Mouse (Mus musculus) MEL (cell line): ENCODE measurements around the gene Mrpl33.

Experiments
- BHLHE40 ChIP-seq: IDR thresholded peaks from 2 replicates; pipeline ENCODE4 v1.6.1; 2012; ENCODE audit warnings: low read depth, mild to moderate bottlenecking, inconsistent platforms, low read length, improper control_type of control experiment, borderline replicate concordance
- CTCF ChIP-seq, 3 experiments: IDR thresholded peaks in 2 of 3; conservative IDR thresholded peaks in 1 of 3; 2 replicates each; pipeline ENCODE4 v1.5.1; 2011 to 2012; ENCODE audit warnings: low read length in 3 of 3, low read depth in 2 of 3, mild to moderate bottlenecking in 2 of 3, improper control_type of control experiment in 1 of 3, inconsistent platforms in 1 of 3, mixed read lengths in 1 of 3, moderate library complexity in 1 of 3; ENCODE audit not compliant: control insufficient read depth in 1 of 3, insufficient read depth in 1 of 3, poor library complexity in 1 of 3, severe bottlenecking in 1 of 3
- HCFC1 ChIP-seq: IDR thresholded peaks from 2 replicates; pipeline ENCODE4 v1.6.1; 2012; ENCODE audit warnings: low read depth, mild to moderate bottlenecking, inconsistent platforms, low read length, improper control_type of control experiment, moderate library complexity
- POLR2A ChIP-seq, 2 experiments: IDR thresholded peaks; 2 replicates each; pipeline ENCODE4 v1.6.1; 2011 to 2012; ENCODE audit warnings: low read length in 2 of 2, mild to moderate bottlenecking in 2 of 2, control low read depth in 1 of 2, improper control_type of control experiment in 1 of 2, low read depth in 1 of 2, moderate library complexity in 1 of 2; ENCODE audit not compliant: control insufficient read depth in 1 of 2, insufficient read depth in 1 of 2, poor library complexity in 1 of 2
- UBTF ChIP-seq: IDR thresholded peaks from 2 replicates; pipeline ENCODE4 v1.6.1; 2012; ENCODE audit warnings: low read depth, mild to moderate bottlenecking, inconsistent platforms, low read length, improper control_type of control experiment, moderate library complexity, borderline replicate concordance; ENCODE audit not compliant: insufficient read depth
- USF1 ChIP-seq: IDR thresholded peaks from 2 replicates; pipeline ENCODE4 v1.6.1; 2014; ENCODE audit warnings: low read depth, mild to moderate bottlenecking, inconsistent platforms, low read length, improper control_type of control experiment, moderate library complexity

DNA sequence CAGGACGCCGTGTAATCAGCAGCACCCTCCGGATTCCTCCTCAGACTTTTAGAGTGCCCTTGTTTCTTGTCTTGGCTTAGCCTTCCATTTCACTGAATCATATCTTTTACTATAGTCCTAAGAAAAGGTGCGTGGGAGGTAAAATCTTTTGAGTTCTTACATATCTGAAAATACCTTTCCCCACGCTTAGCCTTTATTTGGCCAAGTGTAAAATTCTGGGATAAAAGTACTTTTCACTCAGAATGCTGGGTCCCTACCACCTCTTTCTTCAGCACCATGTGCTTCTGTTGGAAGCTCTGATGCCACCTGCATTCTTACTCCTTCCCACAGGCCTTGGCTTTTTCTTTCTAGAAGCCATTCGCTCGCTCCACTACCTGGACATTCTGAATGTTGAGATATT is 5.6 kb upstream of the Mrpl33 start:
- TF ChIP-seq HCFC1 (no peak), UBTF (no peak), POLR2A (IDR thresholded peaks at IDR 0.05; ENCODE audit: control insufficient read depth in 1 of 2, insufficient read depth in 1 of 2, low read depth in 1 of 2, low read length in 2 of 2, poor library complexity in 1 of 2) (no peak), BHLHE40 (no peak), CTCF (IDR thresholded peaks at IDR 0.05 in 2 of 3, conservative IDR thresholded peaks at IDR 0.05 in 1 of 3; ENCODE audit: control insufficient read depth in 1 of 3, insufficient read depth in 1 of 3, low read depth in 2 of 3, low read length in 3 of 3, poor library complexity in 1 of 3, severe bottlenecking in 1 of 3) (no peak), USF1 (no peak)
